Mouse (Mus musculus): ENCODE measurements around the gene Asb2.

DNA sequence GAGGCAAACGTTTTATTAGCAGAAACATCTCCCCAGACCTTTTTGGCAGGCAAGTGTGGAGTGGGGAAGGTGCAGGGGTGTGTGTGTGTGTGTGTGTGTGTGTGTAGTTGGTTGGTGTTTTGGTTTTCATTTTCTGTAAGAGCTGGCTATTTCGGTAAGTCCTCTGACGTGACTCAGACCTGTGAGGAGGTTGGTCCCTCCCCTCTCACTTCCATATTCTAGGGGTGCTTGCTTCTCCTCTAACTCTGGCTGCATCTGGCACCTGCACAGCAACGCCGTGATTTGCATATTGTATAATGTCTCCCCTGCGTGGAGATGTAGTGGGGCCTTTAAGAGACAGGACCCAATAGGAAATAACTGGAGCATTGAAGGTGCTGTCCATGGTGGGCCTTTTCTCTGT, 82.8 kb downstream of the Asb2 start:
- no peak for TF ChIP-seq POLR2A (IDR thresholded peaks at IDR 0.05; ENCODE audit: borderline replicate concordance, extremely low read depth, insufficient read depth, insufficient read length, poor library complexity, severe bottlenecking)
- no peak for TF ChIP-seq CTCF (IDR thresholded peaks at IDR 0.05; ENCODE audit: borderline replicate concordance, extremely low read depth, insufficient read depth, insufficient read length)
